Mouse (Mus musculus) forebrain, embryonic 16.5 days (tissue): ENCODE measurements around the gene Tex38. TPM values are rescaled to one million over a fixed set of nuclear protein-coding genes. Genes with fewer than 3 reads are reported as not detected.

Experiments
- ATAC-seq: fragments of 200-750 bp; cut with Nextera tagmentation; 2 replicates; pipeline ENCODE4 v1.8.0; 2017; ENCODE audit warnings: mild to moderate bottlenecking, moderate library complexity
- H3K27ac ChIP-seq: fragments of 300-500 bp; sonication (generic); 2 replicates; pipeline ENCODE4 v1.5.1; 2014; ENCODE audit warnings: low read length, control low read depth
- H3K27me3 ChIP-seq: fragments of 300-500 bp; sonication (generic); replicated peaks from 2 replicates; pipeline ENCODE4 v1.6.1; 2014; ENCODE audit warnings: low read length; ENCODE audit not compliant: control insufficient read depth, insufficient read depth
- H3K36me3 ChIP-seq: fragments of 300-500 bp; sonication (generic); 2 replicates; pipeline ENCODE4 v1.6.1; 2014; ENCODE audit not compliant: control insufficient read depth, insufficient read depth
- H3K4me1 ChIP-seq: fragments of 300-500 bp; sonication (generic); replicated peaks from 2 replicates; pipeline ENCODE4 v1.6.1; 2014; ENCODE audit warnings: low read length; ENCODE audit not compliant: control insufficient read depth, insufficient read depth
- H3K4me2 ChIP-seq: fragments of 300-500 bp; sonication (generic); 2 replicates; pipeline ENCODE4 v1.6.1; 2014; ENCODE audit warnings: mild to moderate bottlenecking, low read length, control low read depth
- H3K4me3 ChIP-seq: fragments of 300-500 bp; sonication (generic); replicated peaks from 2 replicates; pipeline ENCODE4 v1.5.1; 2014; ENCODE audit warnings: mild to moderate bottlenecking, low read length, control low read depth
- H3K9ac ChIP-seq: fragments of 300-500 bp; sonication (generic); replicated peaks from 2 replicates; pipeline ENCODE4 v1.6.1; 2014; ENCODE audit warnings: low read depth, low read length, control low read depth
- H3K9me3 ChIP-seq: fragments of 300-500 bp; sonication (generic); 2 replicates; pipeline ENCODE4 v1.6.1; 2016; ENCODE audit warnings: low read length; ENCODE audit not compliant: control insufficient read depth
- WGBS: fragments of 180-500 bp; shearing (Covaris S2); extraction: QIAGEN DNeasy Blood & Tissue Kit; methylation state at CpG from one replicate; pipeline ENCODE4 v1.1.7; 2014; 5-methylcytosine and 5-hydroxymethylcytosine counted together
- polyA plus RNA-seq: library from polyadenylated mRNA; unstranded; fragments of >200 nt; fragmentation: Nextera tagmentation; extraction: Ambion mirVana; gene quantifications from 2 replicates; pipeline ENCODE4 v1.2.1, GENCODE M21; 2015

Gene Tex38
- polyA plus RNA-seq = 0.28 TPM in 1 of 2 replicates, not detected in the other

DNA sequence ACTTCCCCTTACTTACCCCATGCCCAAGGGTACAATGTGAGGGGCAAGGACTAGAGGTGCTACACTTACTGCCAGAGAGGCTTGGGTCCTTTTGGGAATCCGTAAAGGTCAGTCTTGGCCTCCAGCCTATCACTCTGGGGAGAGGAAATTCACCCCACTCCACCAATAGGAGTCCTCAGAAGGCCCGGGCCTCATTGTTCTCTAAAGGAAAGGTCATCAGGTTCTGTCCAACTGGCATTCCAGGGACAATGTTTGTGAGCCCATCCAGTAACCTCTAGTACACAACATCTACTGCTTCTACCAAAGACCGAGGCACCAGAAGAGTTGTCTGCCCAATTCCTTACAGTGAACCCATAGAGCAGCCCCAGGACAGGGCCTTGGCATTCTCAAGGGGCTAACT is at the start of gene Tex38:
Gene Tex38, minus strand, starts transcription at position 101 of the 400 bp plus-strand sequence.
- no peak within 1 kb of the TSS for H3K27ac ChIP-seq
- no peak for ATAC-seq
- H3K4me1 ChIP-seq = peaks cover 13% of the 10 kb centered on the region
- no peaks in the 10 kb centered on the region for H3K9me3 ChIP-seq
- no peak within 1 kb of the TSS for H3K4me2 ChIP-seq
- H3K4me3 ChIP-seq = no peak within 1 kb of the TSS
- no peaks in the 10 kb centered on the region for H3K27me3 ChIP-seq
- 85% methylated on average over 3 of the region's 3 CpGs for WGBS
- no peak within 1 kb of the TSS for H3K9ac ChIP-seq
- peaks cover 5% of the 10 kb centered on the region; the same call in 1 of the 2 replicates for H3K36me3 ChIP-seq

- Histone ChIP-seq H3K27me3 (peaks cover 4% of the 10 kb centered on the region; the same call in 1 of the 2 replicates), H3K36me3 (no peaks in the 10 kb centered on the region), H3K9me3 (no peaks in the 10 kb centered on the region), H3K4me1 (peaks cover 7% of the 10 kb centered on the region), H3K4me3 (no peak overlapping the region), H3K9ac (no peak overlapping the region), H3K4me2 (no peak overlapping the region), H3K27ac (no peak overlapping the region)
- ATAC-seq = no peak
- 82% methylated on average over 5 of the region's 5 CpGs for WGBS
Observed at GRCm38 (mm10) chr4:115830491-115830890, 49.7 kb upstream of the Tex38 start.

- peak overlapping the region; percentile 76 for H3K9ac ChIP-seq
- 4% methylated on average over 8 of the region's 8 CpGs for WGBS
- H3K4me1 ChIP-seq = peaks cover 7% of the 10 kb centered on the region
- H3K9me3 ChIP-seq = no peaks in the 10 kb centered on the region
- H3K27ac ChIP-seq = no peak overlapping the region; the same call in 1 of the 2 replicates
- H3K36me3 ChIP-seq = no peaks in the 10 kb centered on the region
- peak; percentile 14; the same call in 1 of the 2 replicates for ATAC-seq
- H3K4me2 ChIP-seq = peak overlapping the region; percentile 85
- peak overlapping the region; percentile 93 for H3K4me3 ChIP-seq
- peaks cover 4% of the 10 kb centered on the region; the same call in 1 of the 2 replicates for H3K27me3 ChIP-seq
Observed at GRCm38 (mm10) chr4:115828572-115828902, 47.7 kb upstream of the Tex38 start.

DNA sequence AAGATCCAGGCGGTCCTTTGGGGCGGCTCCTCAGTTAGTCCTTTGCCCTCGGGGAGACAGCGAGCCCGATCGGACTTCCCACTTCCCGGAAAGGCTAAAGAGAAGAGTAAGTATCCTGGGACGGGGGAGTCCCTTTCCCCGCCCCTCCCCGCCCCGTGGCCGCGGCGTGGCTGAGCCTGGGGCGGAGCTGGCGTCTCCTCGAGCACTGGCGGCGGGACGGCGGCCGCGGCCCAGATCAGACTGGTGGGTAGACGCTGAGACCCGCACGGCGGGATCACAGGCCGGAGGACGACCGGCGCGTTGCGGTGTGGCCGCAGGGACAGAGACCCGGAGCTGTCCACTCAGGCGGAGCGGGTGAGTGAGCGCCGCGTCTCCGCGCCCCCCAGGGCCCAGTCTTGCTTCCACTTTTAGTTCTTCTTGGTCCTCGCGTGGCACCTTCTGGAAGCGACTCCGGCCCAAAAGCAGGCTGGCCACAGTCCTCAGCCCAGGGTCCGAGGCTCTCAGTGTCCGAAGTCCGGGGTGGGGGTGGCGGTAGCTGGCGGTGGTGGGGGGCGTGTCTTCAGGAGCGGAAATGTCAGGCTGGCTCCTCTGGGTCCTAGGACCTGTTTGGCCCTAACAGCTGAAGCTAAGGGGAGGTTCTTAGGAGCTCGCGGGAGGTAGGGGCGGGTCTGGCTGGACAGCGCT is 47.2 kb upstream of the Tex38 start, which contains the start of gene Mob3c:
Gene Mob3c, plus strand, starts transcription at position 205 of the 684 bp plus-strand sequence.
- WGBS = 1% methylated on average over 55 of the region's 57 CpGs
- Histone ChIP-seq H3K9ac (peak within 1 kb of the TSS; percentile 76), H3K9me3 (no peaks in the 10 kb centered on the region), H3K4me1 (peaks cover 7% of the 10 kb centered on the region), H3K36me3 (no peaks in the 10 kb centered on the region), H3K27me3 (peaks cover 4% of the 10 kb centered on the region; the same call in 1 of the 2 replicates), H3K27ac (peak within 1 kb of the TSS; percentile 51; the same call in 1 of the 2 replicates), H3K4me2 (peak within 1 kb of the TSS; percentile 85), H3K4me3 (peak within 1 kb of the TSS; percentile 93)
- ATAC-seq = peak; percentile 85

DNA sequence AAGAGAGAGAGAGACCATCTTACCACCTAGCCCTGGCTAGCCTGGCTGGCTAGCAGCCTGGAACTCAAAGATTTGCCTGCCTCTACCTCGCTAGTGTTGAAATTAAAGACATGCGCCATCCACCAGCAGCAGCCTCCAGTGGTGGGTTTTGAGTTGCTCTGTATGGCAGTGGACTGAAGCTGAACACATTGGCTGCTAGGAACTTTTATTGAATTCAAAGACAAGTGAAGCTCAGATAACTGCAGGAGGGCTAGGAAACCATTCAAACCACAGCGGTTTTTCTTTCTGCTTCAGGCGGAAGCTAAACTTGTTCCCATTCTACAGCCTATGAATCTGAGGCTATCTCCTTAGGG is 46.7 kb upstream of the Tex38 start:
- ATAC-seq = peak; percentile 26
- no peak overlapping the region; the same call in 1 of the 2 replicates for H3K27ac ChIP-seq
- no peaks in the 10 kb centered on the region for H3K9me3 ChIP-seq
- H3K9ac ChIP-seq = peak overlapping the region; percentile 76
- H3K36me3 ChIP-seq = no peaks in the 10 kb centered on the region
- peak overlapping the region; percentile 93 for H3K4me3 ChIP-seq
- peak overlapping the region; percentile 85 for H3K4me2 ChIP-seq
- 2% methylated on average over 4 of the region's 4 CpGs for WGBS
- H3K4me1 ChIP-seq = peaks cover 7% of the 10 kb centered on the region
- peaks cover 4% of the 10 kb centered on the region; the same call in 1 of the 2 replicates for H3K27me3 ChIP-seq

DNA sequence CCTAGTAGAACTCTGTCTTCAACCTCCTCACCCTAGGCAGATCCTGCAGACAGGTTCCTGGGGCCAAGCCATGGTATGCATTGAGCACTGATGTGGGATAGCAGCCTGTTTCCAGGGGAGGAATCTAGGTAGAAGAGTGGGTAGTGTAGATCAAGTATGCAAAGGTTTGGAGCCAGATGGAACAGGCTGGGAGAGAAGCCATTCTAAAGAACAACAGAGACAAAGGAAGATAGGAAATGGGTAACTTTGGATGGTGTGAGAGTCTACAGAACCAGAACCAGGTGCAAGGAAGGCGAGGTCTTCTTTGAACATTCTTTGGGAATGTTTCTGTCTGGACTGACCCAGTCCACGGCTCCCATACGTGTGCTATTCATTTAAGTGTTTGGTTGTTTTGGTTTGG is 46.2 kb upstream of the Tex38 start:
- ATAC-seq = no peak
- 57% methylated on average over 3 of the region's 3 CpGs for WGBS
- no peak overlapping the region for H3K4me2 ChIP-seq

GRCm38 (mm10) chr4:115825271-115825670 is 44.5 kb upstream of the Tex38 start:
- no peak overlapping the region for H3K27ac ChIP-seq
- no peak overlapping the region for H3K9ac ChIP-seq
- peaks cover 4% of the 10 kb centered on the region; the same call in 1 of the 2 replicates for H3K27me3 ChIP-seq
- H3K4me1 ChIP-seq = peaks cover 7% of the 10 kb centered on the region
- no peak overlapping the region for H3K4me3 ChIP-seq
- no peaks in the 10 kb centered on the region for H3K9me3 ChIP-seq
- WGBS = 88% methylated on average over 2 of the region's 2 CpGs
- H3K36me3 ChIP-seq = no peaks in the 10 kb centered on the region
- no peak overlapping the region for H3K4me2 ChIP-seq
- ATAC-seq = no peak

More for the DNA sequence above, 46.2 kb upstream of the Tex38 start:
- H3K36me3 ChIP-seq = no peaks in the 10 kb centered on the region
- H3K4me3 ChIP-seq = no peak overlapping the region
- no peak overlapping the region for H3K27ac ChIP-seq
- no peak overlapping the region for H3K9ac ChIP-seq
- H3K9me3 ChIP-seq = no peaks in the 10 kb centered on the region
- H3K27me3 ChIP-seq = peaks cover 4% of the 10 kb centered on the region; the same call in 1 of the 2 replicates
- peaks cover 7% of the 10 kb centered on the region for H3K4me1 ChIP-seq

DNA sequence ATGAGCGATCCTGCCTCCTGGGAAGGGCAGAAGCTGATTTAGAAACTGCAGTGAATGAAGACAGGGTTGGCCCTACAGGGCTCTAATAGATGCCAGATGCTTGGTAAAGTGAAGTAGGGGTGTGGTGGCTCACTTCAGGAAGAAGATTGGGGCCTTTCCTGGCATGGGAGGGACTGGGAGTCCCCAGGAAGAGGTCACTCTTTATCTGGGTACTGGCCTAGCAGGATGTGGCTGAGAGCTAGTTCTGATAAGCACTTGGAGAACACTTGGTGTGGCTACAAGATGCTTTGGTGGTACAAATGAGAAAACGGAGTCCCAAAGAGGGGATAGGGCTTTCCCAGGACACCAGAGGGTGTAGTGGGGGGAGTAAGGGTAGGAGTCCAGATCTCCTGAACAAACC is 43.4 kb upstream of the Tex38 start:
- Histone ChIP-seq H3K4me3 (no peak overlapping the region), H3K9me3 (no peaks in the 10 kb centered on the region), H3K9ac (no peak overlapping the region), H3K4me2 (no peak overlapping the region), H3K36me3 (no peaks in the 10 kb centered on the region), H3K4me1 (peaks cover 7% of the 10 kb centered on the region), H3K27ac (no peak overlapping the region), H3K27me3 (peaks cover 4% of the 10 kb centered on the region; the same call in 1 of the 2 replicates)
- WGBS = 81% methylated on average over 2 of the region's 2 CpGs
- no peak for ATAC-seq

GRCm38 (mm10) chr4:115821928-115822327 is 41.1 kb upstream of the Tex38 start:
- Histone ChIP-seq H3K9ac (no peak overlapping the region), H3K27ac (no peak overlapping the region), H3K27me3 (no peaks in the 10 kb centered on the region), H3K9me3 (no peaks in the 10 kb centered on the region), H3K4me2 (no peak overlapping the region), H3K4me3 (no peak overlapping the region), H3K36me3 (no peaks in the 10 kb centered on the region), H3K4me1 (no peaks in the 10 kb centered on the region)
- WGBS = 75% methylated on average over 3 of the region's 3 CpGs
- ATAC-seq = no peak
